Mouse (Mus musculus) small intestine, adult 2 months (tissue): ENCODE measurements around the gene Tpd52l2. TPM values are rescaled to one million over a fixed set of nuclear protein-coding genes. Genes with fewer than 3 reads are reported as not detected.
A peak's percentile ranks its signal among the peaks of the same experiment; 100 is the strongest.
"Not testable (repeated sequence)": the region's sequence is repeated elsewhere in the genome, so short reads cannot be mapped to it uniquely, and the experiment has no call there.

Source experiments
- H3K27ac ChIP-seq: fragments of 200-500 bp; 2 replicates; pipeline ENCODE4 v1.5.1; 2012; ENCODE audit warnings: low read depth, low read length, control low read depth, inconsistent platforms; ENCODE audit not compliant: insufficient read depth
- H3K27me3 ChIP-seq: fragments of 200-500 bp; 2 replicates; pipeline ENCODE4 v1.6.1; 2012; ENCODE audit warnings: mild to moderate bottlenecking, moderate library complexity, low read length, inconsistent platforms; ENCODE audit not compliant: control insufficient read depth, insufficient read depth
- H3K36me3 ChIP-seq: fragments of 200-500 bp; 2 replicates; pipeline ENCODE4 v1.6.1; 2012; ENCODE audit warnings: mild to moderate bottlenecking, low read length, control low read depth, inconsistent platforms; ENCODE audit not compliant: control insufficient read depth, insufficient read depth
- H3K4me1 ChIP-seq: fragments of 200-500 bp; 2 replicates; pipeline ENCODE4 v1.6.1; 2012; ENCODE audit warnings: low read length, inconsistent platforms, mixed read lengths; ENCODE audit not compliant: control insufficient read depth, insufficient read depth, insufficient read length
- H3K4me3 ChIP-seq: fragments of 200-500 bp; 2 replicates; pipeline ENCODE4 v1.5.1; 2012; ENCODE audit warnings: low read depth, mild to moderate bottlenecking, control low read depth, inconsistent platforms, low read length, moderate library complexity
- CTCF ChIP-seq: fragments of 200-500 bp; IDR thresholded peaks from 2 replicates; pipeline ENCODE4 v1.5.1; 2012; ENCODE audit warnings: low read depth, mild to moderate bottlenecking, control low read depth, inconsistent platforms, low read length, moderate library complexity, mixed read lengths; ENCODE audit not compliant: insufficient replicate concordance, insufficient read length; ENCODE audit errors: extremely low read depth
- POLR2A ChIP-seq: fragments of 200-500 bp; IDR thresholded peaks from 2 replicates; pipeline ENCODE4 v1.6.1; 2012; ENCODE audit warnings: low read depth, mild to moderate bottlenecking, control low read depth, inconsistent platforms, low read length, moderate library complexity
- WGBS: fragments of 180-500 bp; shearing (Covaris S2); methylation state at CpG from one replicate; pipeline ENCODE4 v1.1.7; 2018; 5-methylcytosine and 5-hydroxymethylcytosine counted together
- polyA plus RNA-seq: library from polyadenylated mRNA; depleted of rRNA; stranded (reverse); fragments of >200 nt; gene quantifications from 2 replicates; pipeline ENCODE4 v1.2.3, GENCODE M21; 2012

Gene Tpd52l2
- polyA plus RNA-seq, 1 experiment: 27.3 TPM

- Histone ChIP-seq H3K36me3 (no peaks in the 10 kb centered on the region), H3K4me3 (no peak overlapping the region), H3K27ac (peak overlapping the region; percentile 23), H3K4me1 (peaks cover 20% of the 10 kb centered on the region), H3K27me3 (no peaks in the 10 kb centered on the region)
- no peak for TF ChIP-seq POLR2A
- no peak for TF ChIP-seq CTCF
- 50% methylated on average over 5 of the region's 5 CpGs for WGBS
Observed at GRCm38 (mm10) chr2:181487338-181488277, 9.3 kb upstream of the Tpd52l2 start.

DNA sequence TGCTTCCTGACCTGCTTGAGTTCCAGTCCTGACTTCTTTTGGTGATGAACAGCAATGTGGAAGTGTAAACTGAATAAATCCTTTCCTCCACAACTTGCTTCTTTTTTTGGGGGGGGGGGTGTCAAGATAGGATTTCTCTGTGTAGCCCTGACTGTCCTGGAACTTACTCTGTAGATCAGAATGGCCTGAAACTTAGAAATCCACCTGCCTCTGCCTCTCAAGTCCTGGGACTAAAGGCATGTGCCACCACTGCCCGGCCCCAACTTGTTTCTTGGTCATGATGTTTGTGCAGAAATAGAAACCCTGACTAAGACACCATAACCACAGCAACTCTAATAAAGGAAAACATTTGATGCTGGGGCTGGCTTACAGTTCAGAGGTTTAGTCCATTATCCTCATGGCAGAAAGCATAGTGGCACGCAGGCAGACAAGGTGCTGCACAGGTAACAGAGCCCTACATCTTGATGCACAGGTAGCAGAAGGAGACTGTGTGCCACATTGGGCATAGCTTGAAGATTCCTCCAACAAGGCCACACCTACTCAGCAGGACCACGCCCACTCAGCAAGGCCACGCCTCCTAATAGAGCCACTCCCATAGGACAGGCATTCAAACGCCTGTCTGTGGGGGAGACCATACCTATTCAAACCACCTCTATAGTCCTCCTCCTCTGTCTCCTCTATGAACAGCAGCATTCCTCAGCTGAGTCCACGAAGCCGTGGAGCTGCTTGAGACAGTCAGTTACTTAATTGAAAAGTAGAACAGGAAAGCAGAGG lies 5.3 kb upstream of the Tpd52l2 start:
- WGBS: 29% methylated on average over 7 of the region's 7 CpGs
- Histone ChIP-seq H3K4me1 (peaks cover 6% of the 10 kb centered on the region), H3K27me3 (no peaks in the 10 kb centered on the region), H3K36me3 (no peaks in the 10 kb centered on the region), H3K4me3 (no peak overlapping the region), H3K27ac (no peak overlapping the region)
- TF ChIP-seq POLR2A (no peak), CTCF (no peak)

DNA sequence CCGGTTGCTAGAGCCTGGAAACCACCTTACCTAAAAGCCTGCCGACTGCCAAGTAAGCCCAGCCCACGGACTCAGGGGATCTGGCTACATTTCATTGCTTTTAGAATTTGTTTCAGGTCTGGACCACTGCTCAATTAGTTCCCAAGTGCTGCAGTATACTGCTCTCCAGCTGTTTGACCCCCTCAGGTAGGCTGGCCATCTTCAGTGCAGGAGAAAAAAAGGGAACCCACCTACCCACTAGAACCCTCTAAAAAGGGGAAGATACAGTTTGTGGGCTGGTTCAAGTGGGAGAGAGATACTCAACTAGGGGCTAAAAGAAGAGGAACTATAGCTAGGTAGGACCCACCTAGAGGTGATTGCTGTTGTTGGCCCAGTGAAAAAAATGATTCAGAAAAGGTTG lies 4.7 kb upstream of the Tpd52l2 start:
- Histone ChIP-seq H3K4me1 (peaks cover 2% of the 10 kb centered on the region), H3K4me3 (no peak overlapping the region), H3K36me3 (no peaks in the 10 kb centered on the region), H3K27ac (no peak overlapping the region), H3K27me3 (no peaks in the 10 kb centered on the region)
- WGBS: 31% methylated on average over 3 of the region's 3 CpGs
- TF ChIP-seq CTCF (no peak), POLR2A (no peak)

DNA sequence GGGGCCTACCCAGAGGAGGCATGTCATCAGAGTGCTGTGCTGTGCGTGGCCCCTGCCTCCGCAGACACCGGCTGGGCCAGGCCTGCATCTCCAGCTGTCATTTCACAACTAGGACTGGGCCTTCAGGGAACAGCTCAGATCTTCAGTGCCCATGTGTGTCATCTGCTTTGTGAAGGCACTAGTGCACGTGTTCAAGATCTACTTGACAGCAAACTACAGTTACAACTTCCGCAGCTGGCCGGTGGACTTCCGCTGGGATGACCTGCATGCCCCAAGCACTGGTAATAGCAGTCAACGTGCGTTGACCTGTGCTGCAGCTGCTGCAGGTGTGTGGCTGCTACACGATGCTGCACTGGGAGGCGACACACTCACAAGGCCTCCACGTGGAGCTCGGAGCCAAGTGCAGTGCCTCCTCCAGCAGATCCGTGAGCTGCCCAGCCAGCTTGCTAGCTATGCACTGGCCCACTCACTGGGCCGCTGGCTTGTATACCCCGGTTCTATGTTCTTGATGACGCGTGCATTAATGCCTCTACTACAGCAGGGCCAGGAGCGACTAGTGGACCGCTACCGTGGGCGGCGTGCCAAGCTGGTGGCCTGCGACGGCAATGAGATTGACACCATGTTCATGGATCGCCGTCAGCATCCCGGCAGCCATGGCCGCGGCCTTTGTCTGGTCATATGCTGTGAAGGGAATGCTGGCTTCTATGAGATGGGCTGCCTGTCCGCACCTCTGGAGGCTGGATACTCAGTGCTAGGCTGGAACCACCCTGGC lies 3.6 kb upstream of the Tpd52l2 start, which contains the start of gene Abhd16b:
Gene Abhd16b, plus strand, starts transcription at position 51 of the 772 bp plus-strand sequence.
- Histone ChIP-seq H3K36me3 (no peaks in the 10 kb centered on the region), H3K27ac (no peak within 1 kb of the TSS), H3K4me1 (peaks cover 2% of the 10 kb centered on the region), H3K4me3 (no peak within 1 kb of the TSS), H3K27me3 (no peaks in the 10 kb centered on the region)
- TF ChIP-seq POLR2A (no peak), CTCF (no peak)
- 88% methylated on average over 31 of the region's 31 CpGs for WGBS

- TF ChIP-seq POLR2A: no peak
- TF ChIP-seq CTCF: no peak
- Histone ChIP-seq H3K36me3 (no peaks in the 10 kb centered on the region), H3K27ac (no peak overlapping the region), H3K27me3 (no peaks in the 10 kb centered on the region), H3K4me3 (no peak overlapping the region), H3K4me1 (peaks cover 2% of the 10 kb centered on the region)
- 78% methylated on average over 26 of the region's 26 CpGs for WGBS
Observed at GRCm38 (mm10) chr2:181494266-181494945, 2.5 kb upstream of the Tpd52l2 start.

DNA sequence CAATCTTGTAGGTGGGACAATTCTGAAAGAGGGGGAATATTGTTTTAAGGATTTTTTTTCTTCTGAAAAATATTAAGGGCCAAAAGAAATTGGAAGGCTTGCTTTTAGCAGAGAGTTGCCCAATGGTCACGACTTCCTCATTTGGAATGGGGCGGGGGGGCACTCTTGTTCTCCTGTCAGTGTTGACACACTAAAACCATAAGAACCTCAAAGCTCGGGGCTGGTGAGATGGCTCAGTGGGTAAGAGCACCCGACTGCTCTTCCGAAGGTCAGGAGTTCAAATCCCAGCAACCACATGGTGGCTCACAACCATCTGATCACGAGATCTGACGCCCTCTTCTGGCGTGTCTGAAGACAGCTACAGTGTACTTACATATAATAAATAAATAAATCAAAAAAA lies 1.1 kb upstream of the Tpd52l2 start:
- peaks cover 10% of the 10 kb centered on the region for H3K36me3 ChIP-seq
- H3K4me1 ChIP-seq, H3K4me3 ChIP-seq, H3K27me3 ChIP-seq, H3K27ac ChIP-seq: not testable (repeated sequence)
- 47% methylated on average over 8 of the region's 8 CpGs for WGBS
